Mouse (Mus musculus): Measurements from ENCODE around the gene Enam. TPM values are rescaled to one million over a fixed set of nuclear protein-coding genes. Genes with fewer than 3 reads are reported as not detected.
A peak's percentile ranks its signal among the peaks of the same experiment; 100 is the strongest.
"Not testable (repeated sequence)": the region's sequence is repeated elsewhere in the genome, so short reads cannot be mapped to it uniquely, and the experiment has no call there.

Enam gene
- total RNA-seq (2021) (not detected), polyA plus RNA-seq (2012; rRNA removed) (not detected in 2 replicates)
- long read RNA-seq, result 0 reads

DNA sequence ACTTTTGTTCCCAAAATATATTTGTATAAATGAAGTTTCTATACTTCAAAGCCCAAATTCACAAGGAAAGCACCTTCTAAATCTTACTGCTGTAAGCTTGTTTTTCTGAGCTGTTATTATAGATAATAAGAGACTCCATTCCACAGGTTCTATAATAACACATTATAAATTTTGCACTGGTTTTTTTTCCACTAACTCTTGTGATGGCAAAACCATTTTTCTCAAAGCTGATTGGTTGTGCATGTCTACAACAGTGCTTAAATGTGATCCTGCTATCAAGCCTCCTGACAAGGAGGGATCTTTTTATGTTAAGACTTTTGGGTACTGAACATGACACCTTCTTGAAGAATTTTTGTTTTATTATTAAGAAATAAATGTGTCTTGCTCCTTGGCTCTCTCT lies at the start of gene Enam:
Enam (plus strand) TSS at position 301 of the 400 bp plus-strand sequence.
- no peak for DNase-seq

DNA sequence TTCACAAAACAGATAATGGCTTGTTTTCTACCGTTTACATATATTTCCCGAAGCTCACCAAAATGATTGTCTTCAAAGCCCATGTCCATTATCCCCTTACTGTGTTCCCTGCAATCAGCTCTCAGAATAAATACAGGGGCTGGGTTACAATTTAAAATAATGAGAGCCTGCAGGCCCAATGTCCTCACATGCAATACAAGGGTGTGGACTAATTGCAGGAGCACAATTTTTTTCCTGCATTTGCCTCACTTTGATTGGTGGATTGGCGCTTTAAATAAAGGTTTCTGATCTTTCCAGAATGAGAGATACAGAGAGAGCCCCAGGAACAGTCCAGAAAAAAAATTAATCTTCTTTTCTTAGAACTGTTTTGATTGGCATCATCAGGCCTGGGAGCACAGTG lies 32.1 kb upstream of the Enam start, which contains the start of gene Ambn:
Ambn (plus strand) TSS at position 301 of the 400 bp plus-strand sequence.
- DNase-seq, result no peak

DNA sequence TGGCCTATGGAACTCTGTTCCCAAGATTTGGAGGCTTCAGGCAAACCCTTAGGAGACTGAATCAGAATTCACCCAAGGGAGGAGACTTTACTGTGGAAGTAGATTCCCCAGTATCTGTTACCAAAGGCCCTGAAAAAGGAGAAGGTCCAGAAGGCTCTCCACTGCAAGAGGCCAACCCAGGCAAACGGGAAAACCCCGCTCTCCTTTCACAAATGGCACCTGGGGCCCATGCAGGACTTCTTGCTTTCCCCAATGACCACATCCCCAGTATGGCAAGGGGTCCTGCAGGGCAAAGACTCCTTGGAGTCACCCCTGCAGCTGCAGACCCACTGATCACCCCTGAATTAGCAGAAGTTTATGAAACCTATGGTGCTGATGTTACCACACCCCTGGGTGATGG lies 20.3 kb upstream of the Enam start:
- DNase-seq, result no peak

DNA sequence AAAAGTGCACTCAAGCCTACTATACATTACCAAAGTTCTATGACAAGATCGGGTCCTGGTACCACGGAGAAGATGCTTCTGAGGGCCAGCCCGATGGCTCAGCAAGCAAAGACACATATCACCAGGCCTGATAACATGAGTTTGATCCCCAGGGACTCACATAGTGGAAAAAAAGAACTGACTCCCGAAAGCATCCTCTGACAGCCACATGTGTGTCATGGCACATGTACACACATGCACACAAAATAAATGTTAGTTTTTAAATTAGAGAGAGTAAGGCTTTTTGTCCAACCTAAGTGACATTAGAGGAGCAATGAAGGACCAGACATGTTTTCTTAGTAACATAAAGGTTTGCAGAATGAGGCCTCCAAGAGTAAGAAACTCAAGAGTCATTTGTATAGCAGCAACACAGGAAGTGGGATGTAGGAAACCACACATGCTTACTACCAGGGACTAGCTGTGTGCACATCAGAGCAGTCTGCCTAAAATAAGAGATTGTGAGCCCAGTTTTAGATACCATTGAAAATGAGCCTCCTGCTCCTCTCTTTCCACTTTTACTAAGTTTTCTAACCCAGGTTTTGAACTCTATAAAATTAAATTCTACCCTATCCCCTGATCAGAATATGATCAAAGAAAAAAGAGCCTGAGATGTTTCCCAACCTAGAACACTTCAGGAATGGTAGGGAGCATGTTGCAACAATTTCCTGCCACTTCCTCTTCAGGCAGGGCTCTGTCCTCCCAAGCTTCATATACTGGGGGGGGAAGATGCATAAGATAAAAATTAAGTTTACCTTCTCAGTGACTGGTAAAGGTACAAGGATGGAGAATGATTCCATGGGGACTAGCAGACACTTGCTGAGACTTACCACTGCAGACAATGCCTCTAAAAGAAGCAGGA lies 18.7 kb upstream of the Enam start:
- DNase-seq, result no peak

DNA sequence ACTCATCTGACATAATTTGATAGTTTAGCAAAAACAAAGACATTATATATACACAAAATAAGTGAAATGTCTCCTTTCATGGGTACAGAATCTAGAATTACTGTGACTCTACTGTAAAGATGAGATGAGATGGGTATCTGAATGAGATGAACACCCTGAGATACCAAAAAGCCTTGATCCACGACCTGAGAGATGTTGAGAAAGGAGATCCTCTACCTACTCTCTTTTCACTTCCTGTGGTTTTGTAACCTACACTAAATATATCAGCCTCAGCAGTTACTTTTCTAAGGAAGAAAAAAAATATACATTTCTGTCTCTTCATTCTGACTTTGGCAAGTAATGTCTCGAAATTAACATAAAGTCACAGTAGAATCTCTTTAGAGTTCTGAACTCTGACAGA lies 1.2 kb downstream of the Enam start:
- no peak for DNase-seq

DNA sequence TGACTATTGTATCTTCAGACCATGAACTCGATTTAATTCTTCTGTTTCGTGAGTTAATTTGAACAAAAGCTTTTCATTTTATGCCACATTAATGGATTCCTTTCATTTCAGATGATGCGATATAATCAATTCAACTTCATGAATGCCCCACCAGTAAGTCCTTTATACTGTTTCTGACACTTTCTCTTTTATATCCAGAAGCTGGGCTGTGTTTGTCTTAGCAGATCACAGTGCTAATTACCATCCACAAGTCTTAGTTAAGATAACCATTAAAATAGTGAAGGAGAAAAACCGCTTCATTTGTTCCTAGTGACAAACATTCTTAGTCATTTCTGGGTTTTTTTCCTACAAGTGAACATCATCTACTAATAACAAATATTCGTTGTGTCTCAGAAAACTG lies 3.3 kb downstream of the Enam start:
- DNase-seq, result no peak

DNA sequence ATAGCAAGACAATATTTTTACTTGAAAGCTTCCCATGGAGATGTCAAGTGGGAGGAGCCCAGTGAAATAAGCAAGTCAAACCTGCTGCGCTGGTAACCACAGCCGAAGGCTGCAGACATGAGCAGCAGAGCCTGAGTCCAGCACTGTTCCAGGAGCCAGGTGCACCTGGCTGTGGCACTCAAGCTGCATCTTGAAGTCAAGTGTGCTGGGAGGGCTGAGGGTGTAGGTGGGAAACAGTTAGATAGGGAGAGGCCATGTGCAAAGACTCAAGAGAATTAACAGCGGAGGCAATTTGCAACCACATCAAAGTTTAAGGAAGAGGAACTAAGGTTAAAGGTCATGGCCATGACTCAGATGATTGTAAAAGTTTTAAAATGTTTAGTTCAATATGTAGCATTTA lies 12.0 kb downstream of the Enam start:
- no peak for DNase-seq

DNA sequence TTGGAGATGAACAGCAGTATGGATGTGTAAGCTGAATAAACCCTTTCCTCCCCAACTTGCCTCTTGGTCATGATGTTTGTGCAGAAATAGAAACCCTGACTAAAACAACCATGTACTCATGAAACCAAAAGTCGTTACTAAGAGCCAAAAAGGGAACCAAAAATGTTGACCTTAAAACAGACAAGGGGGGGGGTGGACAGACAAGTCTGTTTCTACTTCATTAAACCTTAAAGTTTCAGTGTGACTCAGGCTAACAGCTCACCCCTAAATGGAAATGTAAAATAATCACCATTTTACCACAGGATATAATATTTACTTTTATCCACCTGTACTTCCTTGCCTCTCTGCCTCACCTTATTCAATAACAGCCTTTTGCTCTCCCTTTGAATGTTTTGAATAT lies 20.8 kb downstream of the Enam start:
- DNase-seq, result no peak

DNA sequence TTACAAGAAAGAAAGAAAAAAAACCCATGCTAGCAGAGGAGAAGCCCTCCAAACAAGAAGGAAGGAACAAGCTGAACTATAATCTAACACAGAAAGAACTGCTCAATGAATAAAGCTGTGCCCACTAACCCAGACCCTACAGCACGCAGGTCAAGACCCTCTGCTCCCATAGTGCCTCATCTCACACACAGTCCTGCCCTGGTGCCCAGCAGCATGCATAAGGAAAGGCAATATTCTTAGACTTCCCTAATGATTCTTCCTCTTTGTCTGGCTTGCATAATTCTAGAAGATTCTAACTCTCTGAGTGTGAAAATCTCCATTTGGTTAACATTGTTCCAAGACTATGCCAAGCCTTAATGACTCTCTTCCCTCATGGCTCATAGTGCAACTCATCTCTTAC lies 21.2 kb downstream of the Enam start:
- no peak for DNase-seq

DNA sequence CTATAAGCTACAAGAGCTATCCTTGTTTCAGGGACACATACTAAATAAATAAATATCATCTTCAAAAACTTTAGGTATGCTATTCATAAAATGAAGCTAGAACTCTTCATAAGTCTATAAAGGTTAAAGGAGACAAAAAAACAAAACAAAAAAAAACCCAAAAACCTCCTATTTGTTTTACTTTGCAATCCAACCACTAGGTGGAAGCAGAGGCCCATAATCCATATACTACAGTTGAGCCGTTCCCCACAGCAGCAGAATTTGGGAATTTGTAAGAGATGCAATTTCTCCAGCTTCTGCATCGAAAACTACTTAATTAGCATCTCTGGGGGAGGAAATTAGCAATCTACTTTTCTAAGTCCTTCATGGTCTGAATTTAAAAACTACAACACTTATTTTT lies 31.5 kb downstream of the Enam start:
- peak; percentile 20 for DNase-seq

DNA sequence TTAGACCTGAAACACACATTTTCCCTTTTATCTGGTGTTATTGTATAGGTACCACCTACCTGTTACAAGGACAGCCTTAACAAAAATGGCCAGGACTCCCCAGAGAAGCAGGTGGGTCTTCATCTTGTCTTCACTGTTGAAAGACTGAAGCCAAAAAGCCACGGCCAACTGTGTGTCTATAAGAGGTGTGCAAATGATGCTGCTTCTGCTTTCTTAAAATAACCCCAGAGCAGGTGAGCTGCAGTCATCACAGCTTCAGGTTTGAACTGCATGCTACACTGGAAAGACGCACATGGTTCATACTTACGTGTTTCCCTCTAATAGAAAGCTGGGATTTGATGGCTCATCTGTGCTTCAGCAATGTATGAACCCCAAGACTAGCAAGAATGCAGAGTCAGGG lies 39.9 kb downstream of the Enam start, which contains the start of gene Jchain:
Jchain (minus strand) TSS at position 235 of the 400 bp plus-strand sequence.
- DNase-seq, result no peak

DNA sequence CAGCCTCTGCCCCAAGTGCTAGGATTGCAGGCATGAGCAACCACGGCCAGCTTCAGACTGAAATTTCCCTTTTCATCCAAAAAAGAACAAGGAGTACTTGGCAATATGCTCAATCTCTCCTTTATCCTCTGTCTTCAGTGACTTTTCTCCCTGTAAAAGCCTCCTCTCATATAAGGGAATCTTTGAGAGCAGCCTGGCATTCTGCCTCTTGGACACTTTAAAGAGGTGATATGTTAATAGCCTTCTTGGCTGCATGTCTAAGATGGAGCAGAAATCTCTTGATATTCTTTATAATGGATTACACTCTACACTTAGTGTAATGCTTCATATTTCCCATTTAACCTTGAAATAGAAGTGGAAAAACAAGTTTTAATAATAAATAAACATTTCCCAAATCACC lies 43.1 kb downstream of the Enam start:
- no peak for DNase-seq

DNA sequence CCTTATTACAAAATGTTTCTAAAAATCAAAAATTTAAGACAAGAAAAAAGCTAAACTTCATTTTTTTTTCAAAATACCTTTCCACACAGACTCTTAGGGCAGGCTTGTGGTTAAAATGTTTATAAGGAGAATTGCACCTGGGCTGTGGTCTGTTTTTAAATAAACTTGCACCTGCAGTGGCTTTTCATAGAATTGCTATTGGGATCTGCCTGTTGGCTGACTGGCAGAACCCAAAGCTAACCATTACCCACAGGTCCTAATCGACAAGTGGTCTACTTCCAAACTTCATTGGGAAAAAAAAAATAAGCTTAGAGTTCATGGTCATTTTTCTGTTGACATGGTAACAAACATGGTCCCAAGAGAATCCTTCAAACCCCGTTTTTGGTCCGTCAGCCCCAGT lies 46.9 kb downstream of the Enam start:
- DNase-seq, result no peak

DNA sequence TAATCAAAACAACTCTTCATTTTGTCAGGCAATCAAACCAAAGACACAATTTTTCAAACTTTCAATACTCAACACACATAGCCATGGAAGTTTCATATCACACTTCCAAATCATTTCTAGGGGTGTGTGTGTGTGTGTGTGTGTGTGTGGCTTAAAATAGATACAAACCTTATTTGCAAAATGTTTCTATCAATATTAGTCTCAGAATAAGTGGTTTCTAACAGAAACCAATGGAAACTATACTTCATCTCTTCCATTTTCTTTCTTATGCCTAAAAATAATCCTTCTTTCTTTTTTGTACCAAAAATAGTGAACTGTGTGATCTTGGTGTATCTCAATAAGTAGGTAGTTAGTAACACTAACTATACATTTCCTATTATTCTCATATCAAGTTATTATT lies 53.1 kb downstream of the Enam start:
- DNase-seq, result no peak

DNA sequence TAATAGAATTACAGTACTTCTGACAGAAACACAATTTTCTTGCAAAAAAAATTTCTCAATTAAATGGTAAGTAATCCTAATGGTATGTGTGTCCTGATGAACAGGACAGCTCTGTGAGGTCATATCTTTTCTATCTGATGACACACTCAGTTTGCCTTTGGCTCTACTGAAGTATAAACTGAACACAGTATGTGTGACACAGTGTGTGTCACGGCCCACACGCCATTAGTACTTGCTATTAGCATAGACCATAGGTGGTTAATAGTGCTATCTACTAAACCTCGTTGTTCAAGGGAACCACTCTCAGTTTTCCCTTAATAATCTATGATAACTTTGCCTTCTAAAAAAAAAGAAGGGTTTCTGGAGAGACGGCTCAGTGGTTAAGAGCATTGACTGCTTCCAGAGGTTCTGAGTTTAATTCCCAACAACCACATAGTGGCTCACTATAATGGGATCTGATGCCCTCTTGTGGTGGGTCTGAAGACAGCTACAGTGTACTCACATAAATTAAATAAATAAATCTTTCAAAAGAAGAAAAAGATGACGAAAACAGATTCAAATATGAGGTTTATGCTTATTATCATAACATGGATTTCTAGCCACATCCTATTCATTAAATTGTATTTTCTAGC lies 55.0 kb downstream of the Enam start:
- DNase-seq, result peak; percentile 59

DNA sequence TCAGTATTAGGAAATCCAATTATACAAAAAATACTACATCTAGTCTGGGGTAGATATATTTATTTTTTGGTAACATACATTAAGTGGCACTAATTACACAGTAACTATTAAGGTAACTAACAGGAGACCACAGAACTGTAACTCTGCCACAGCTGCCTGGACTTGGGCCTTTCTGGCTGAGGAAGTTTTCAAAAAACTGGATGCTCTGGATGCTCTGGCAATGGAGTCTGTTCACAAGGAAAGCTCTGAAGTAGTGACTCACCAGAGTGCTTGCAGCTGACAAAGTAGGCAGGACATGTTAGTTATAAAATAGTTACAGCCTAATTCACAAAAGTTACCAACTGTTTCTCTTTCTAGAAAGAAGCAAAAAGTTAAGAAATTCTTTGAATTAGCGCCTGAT lies 56.6 kb downstream of the Enam start:
- not testable (repeated sequence) for DNase-seq

DNA sequence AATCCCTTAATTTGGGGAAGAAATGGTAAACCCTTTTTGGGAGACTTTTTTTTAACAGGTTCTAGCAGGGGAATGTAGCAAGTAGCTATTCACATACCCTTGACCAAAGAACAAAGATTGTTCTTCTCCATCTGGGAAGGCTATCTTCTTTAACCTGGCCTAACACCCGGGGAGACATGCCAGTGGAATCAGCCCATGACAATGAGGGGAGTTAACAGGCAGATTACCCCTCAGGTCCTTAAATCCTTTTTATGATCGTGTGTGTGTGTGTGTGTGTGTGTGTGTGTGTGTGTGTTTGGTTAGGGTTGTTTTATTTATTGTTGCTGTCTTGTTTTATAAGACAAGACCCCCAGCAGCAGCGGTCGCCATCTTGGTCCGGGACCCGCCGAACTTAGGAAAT lies 57.8 kb downstream of the Enam start:
- no peak for DNase-seq

DNA sequence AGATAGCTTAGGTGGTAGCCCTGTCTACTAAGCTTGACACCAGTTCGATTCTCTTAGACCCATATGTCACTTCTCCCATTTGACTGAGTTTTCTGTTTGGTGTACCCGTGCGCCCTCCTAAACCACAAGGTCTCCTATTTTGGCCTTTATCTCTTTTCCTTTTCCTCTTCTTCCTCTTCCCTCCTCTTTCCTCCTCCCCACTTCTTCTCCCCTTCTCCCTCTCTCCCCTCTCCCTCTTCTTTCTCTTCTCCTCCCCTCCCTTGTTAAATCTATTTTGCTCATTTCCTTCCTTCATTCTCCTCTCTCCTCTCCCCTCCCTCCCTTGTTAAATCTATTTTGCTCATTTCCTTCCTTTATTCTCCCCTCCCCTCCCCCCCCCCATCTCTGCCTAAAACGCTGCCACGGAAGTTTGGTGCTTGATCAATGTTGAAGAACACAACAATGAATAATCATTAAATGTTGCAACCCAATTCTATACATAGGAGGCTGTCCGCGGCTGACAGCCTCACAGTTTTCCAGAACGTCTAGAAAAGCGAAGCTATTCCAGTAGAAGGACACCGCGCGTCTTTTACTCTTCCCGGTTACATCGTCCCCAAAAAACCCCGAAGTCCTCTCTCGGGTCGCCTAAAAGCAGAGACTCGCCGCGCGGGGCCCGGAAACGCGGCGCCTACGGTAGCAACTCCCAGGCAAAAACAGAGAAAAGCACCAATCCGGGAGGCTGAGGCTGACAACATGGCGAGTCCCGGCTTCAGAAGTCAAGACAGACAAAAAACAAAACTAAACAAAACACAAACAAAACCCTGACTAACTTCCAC lies 65.7 kb downstream of the Enam start:
- DNase-seq, result peak; percentile 10

DNA sequence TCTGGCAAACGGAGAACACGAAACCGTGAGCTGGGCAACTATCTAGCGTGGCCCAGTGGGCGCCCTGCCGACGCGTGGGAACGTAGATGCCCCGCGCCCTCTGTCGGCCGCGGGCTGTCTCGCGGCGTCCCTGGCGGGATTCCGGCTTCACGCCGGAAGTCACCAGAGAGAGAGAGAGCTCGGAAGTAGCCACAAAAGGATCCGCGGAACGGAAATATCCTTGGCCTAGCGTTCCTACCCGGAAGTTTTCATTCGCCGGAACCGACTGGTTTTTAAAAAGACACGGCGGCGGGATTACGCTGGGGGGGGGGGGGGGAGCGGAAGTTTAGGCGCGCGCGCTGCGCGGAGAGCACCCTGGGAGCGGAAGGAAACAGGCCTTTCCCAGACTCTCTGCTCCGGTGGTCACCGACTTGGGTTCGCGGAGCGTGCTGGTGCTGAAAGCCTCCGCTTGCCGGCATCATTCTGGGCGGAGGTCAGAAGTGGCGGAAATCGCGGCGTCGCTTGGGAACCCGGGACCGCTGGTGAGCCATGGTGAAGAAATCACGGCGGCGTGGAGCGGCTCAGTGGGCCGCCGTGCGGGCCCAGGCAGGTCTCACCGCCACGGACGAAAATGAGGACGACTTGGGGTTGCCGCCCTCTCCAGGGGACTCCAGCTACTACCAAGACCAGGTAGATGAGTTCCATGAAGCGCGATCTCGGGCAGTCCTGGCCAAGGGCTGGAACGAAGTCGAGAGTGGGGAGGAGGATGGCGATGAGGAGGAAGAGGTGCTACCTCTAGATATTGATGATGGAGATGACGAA lies 66.5 kb downstream of the Enam start, which contains the start of gene Utp3:
Utp3 (plus strand) TSS at position 377 of the 801 bp plus-strand sequence.
- DNase-seq, result peak; percentile 95

Measured in adrenal gland, adult 2 months (tissue).